Mouse (Mus musculus) midbrain, postnatal 0 days (tissue): ENCODE data around the gene Chad. TPM values are rescaled to one million over a fixed set of nuclear protein-coding genes. Genes with fewer than 3 reads are reported as not detected.
A peak's percentile ranks its signal among the peaks of the same experiment; 100 is the strongest.

Experiments
- ATAC-seq: fragments of 200-750 bp; cut with Nextera tagmentation; 2 replicates; pipeline ENCODE4 v1.8.0; 2017; ENCODE audit warnings: moderate number of reproducible peaks, mild to moderate bottlenecking, moderate TSS enrichment, moderate library complexity; ENCODE audit not compliant: low FRiP score
- DNase-seq: peaks from one replicate; pipeline ENCODE4 v3.0.0-alpha.2; 2015; ENCODE audit warnings: low spot score
- H3K27ac ChIP-seq: fragments of 300-500 bp; sonication (generic); 2 replicates; pipeline ENCODE4 v1.5.1; 2014; ENCODE audit warnings: low read depth, mild to moderate bottlenecking, low read length, mixed read lengths
- H3K27me3 ChIP-seq: fragments of 300-500 bp; sonication (generic); 2 replicates; pipeline ENCODE4 v1.6.1; 2014; ENCODE audit warnings: low read length, control low read depth, mixed read lengths; ENCODE audit not compliant: insufficient read depth
- H3K36me3 ChIP-seq: fragments of 300-500 bp; sonication (generic); 2 replicates; pipeline ENCODE4 v1.6.1; 2014; ENCODE audit warnings: low read length, control low read depth, mixed read lengths; ENCODE audit not compliant: insufficient read depth
- H3K4me1 ChIP-seq: fragments of 300-500 bp; sonication (generic); 2 replicates; pipeline ENCODE4 v1.6.1; 2014; ENCODE audit warnings: mild to moderate bottlenecking, control low read depth, antibody characterized with exemption, low read length, mixed read lengths; ENCODE audit not compliant: insufficient read depth
- H3K4me2 ChIP-seq: fragments of 300-500 bp; sonication (generic); 2 replicates; pipeline ENCODE4 v1.6.1; 2014; ENCODE audit warnings: low read depth, mild to moderate bottlenecking, low read length, mixed read lengths; ENCODE audit not compliant: poor library complexity, severe bottlenecking
- H3K4me3 ChIP-seq: fragments of 300-500 bp; sonication (generic); 2 replicates; pipeline ENCODE4 v1.5.1; 2014; ENCODE audit warnings: low read depth, mild to moderate bottlenecking, low read length, moderate library complexity
- H3K9ac ChIP-seq: fragments of 300-500 bp; sonication (generic); replicated peaks from 2 replicates; pipeline ENCODE4 v1.6.1; 2014; ENCODE audit warnings: mild to moderate bottlenecking, low read length, moderate library complexity, mixed read lengths; ENCODE audit not compliant: poor library complexity, severe bottlenecking
- H3K9me3 ChIP-seq: fragments of 300-500 bp; sonication (generic); 2 replicates; pipeline ENCODE4 v1.6.1; 2016; ENCODE audit warnings: low read length, control low read depth
- CTCF ChIP-seq: IDR thresholded peaks from 2 replicates; pipeline ENCODE4 v1.5.1; 2016; ENCODE audit warnings: antibody characterized with exemption, mild to moderate bottlenecking
- WGBS: fragments of 180-500 bp; shearing (Covaris S2); extraction: QIAGEN DNeasy Blood & Tissue Kit; methylation state at CpG from one replicate; pipeline ENCODE4 v1.1.7; 2014; 5-methylcytosine and 5-hydroxymethylcytosine counted together
- polyA plus RNA-seq: library from polyadenylated mRNA; unstranded; fragments of >200 nt; fragmentation: Nextera tagmentation; extraction: Ambion mirVana; gene quantifications from 2 replicates; pipeline ENCODE4 v1.2.1, GENCODE M21; 2015
- total RNA-seq: library from RNA; depleted of rRNA; stranded (reverse); fragments of >200 nt; gene quantifications from 2 replicates; pipeline ENCODE4 v1.2.3, GENCODE M21; 2014; rRNA removed

Chad gene
- total and polyA plus RNA-seq, 2 experiments from 2014 or later = 0.11 to 0.85 TPM

- WGBS = 12% methylated on average over 4 of the region's 4 CpGs
- peak; percentile 22 for DNase-seq
Measured at GRCm38 (mm10) chr11:94615494-94615893, 50.6 kb downstream of the Chad start.

GRCm38 (mm10) chr11:94617646-94618045, 52.8 kb downstream of the Chad start:
- H3K4me2 ChIP-seq = no peak overlapping the region
- ATAC-seq (no peak), DNase-seq (no peak)
- TF ChIP-seq CTCF = no peak
- no peak overlapping the region for H3K27ac ChIP-seq
- no peak overlapping the region for H3K4me3 ChIP-seq
- no peaks in the 10 kb centered on the region for H3K4me1 ChIP-seq
- no peaks in the 10 kb centered on the region for H3K9me3 ChIP-seq
- no peak overlapping the region for H3K9ac ChIP-seq
- no peaks in the 10 kb centered on the region; the same call in 1 of the 2 replicates for H3K27me3 ChIP-seq
- 93% methylated on average over 2 of the region's 2 CpGs for WGBS
- H3K36me3 ChIP-seq = no peaks in the 10 kb centered on the region

More at GRCm38 (mm10) chr11:94615494-94615893, 50.6 kb downstream of the Chad start:
- H3K9me3 ChIP-seq = no peaks in the 10 kb centered on the region
- no peak for ATAC-seq
- TF ChIP-seq CTCF = no peak
- H3K9ac ChIP-seq = no peak overlapping the region
- no peak overlapping the region for H3K4me3 ChIP-seq
- H3K27me3 ChIP-seq = no peaks in the 10 kb centered on the region; the same call in 1 of the 2 replicates
- H3K4me2 ChIP-seq = no peak overlapping the region
- H3K36me3 ChIP-seq = no peaks in the 10 kb centered on the region
- H3K27ac ChIP-seq = no peak overlapping the region
- no peaks in the 10 kb centered on the region for H3K4me1 ChIP-seq

Other genes with a start within 250 kb of the Chad start
- gene Luc7l3, start 243.1 kb upstream of the Chad start, total RNA-seq = 47.5 and 87.1 TPM in 2 replicates
- 100 and 124 TPM in 2 replicates for gene Luc7l3, start 243.1 kb upstream of the Chad start, polyA plus RNA-seq
- 41.7 and 49.5 TPM in 2 replicates for gene Ankrd40, start 237.0 kb upstream of the Chad start, total RNA-seq
- gene Ankrd40, start 237.0 kb upstream of the Chad start, polyA plus RNA-seq = 11.9 and 12.8 TPM in 2 replicates
- 1.7 and 3.6 TPM in 2 replicates for gene Abcc3, start 172.1 kb upstream of the Chad start, total RNA-seq
- 0.72 and 0.99 TPM in 2 replicates for gene Abcc3, start 172.1 kb upstream of the Chad start, polyA plus RNA-seq
- 94.6 and 131 TPM in 2 replicates for gene Cacna1g, start 90.8 kb upstream of the Chad start, total RNA-seq
- gene Cacna1g, start 90.8 kb upstream of the Chad start, polyA plus RNA-seq = 13.0 and 13.2 TPM in 2 replicates
- 0.93 and 6.5 TPM in 2 replicates for gene Spata20, start 78.9 kb upstream of the Chad start, total RNA-seq
- gene Spata20, start 78.9 kb upstream of the Chad start, polyA plus RNA-seq = 1.2 and 1.3 TPM in 2 replicates
- gene Epn3, start 65.1 kb upstream of the Chad start, total RNA-seq = 1.1 and 5.0 TPM in 2 replicates
- gene Epn3, start 65.1 kb upstream of the Chad start, polyA plus RNA-seq = 0.92 and 1.4 TPM in 2 replicates
- 3.2 and 4.4 TPM in 2 replicates for gene Mycbpap, start 43.3 kb upstream of the Chad start, total RNA-seq
- 1.2 and 2.0 TPM in 2 replicates for gene Mycbpap, start 43.3 kb upstream of the Chad start, polyA plus RNA-seq
- gene Rsad1, start 15.8 kb upstream of the Chad start, total RNA-seq = 12.6 and 19.5 TPM in 2 replicates
- 11.5 and 13.5 TPM in 2 replicates for gene Rsad1, start 15.8 kb upstream of the Chad start, polyA plus RNA-seq
- 3.9 and 6.6 TPM in 2 replicates for gene Acsf2, start 36.8 kb downstream of the Chad start, total RNA-seq
- 1.7 and 1.9 TPM in 2 replicates for gene Acsf2, start 36.8 kb downstream of the Chad start, polyA plus RNA-seq
- 128 and 129 TPM in 2 replicates for gene Lrrc59, start 64.7 kb downstream of the Chad start, total RNA-seq
- gene Lrrc59, start 64.7 kb downstream of the Chad start, polyA plus RNA-seq = 135 and 137 TPM in 2 replicates
- 42.5 and 49.5 TPM in 2 replicates for gene Mrpl27, start 88.7 kb downstream of the Chad start, total RNA-seq
- 162 and 169 TPM in 2 replicates for gene Mrpl27, start 88.7 kb downstream of the Chad start, polyA plus RNA-seq
- gene Eme1, start 88.9 kb downstream of the Chad start, total RNA-seq = 0.28 and 0.49 TPM in 2 replicates
- gene Eme1, start 88.9 kb downstream of the Chad start, polyA plus RNA-seq = 0.75 and 0.82 TPM in 2 replicates
- gene Xylt2, start 112.5 kb downstream of the Chad start, total RNA-seq = 38.4 and 45.8 TPM in 2 replicates
- gene Xylt2, start 112.5 kb downstream of the Chad start, polyA plus RNA-seq = 10.2 and 12.5 TPM in 2 replicates
- gene Gm11541, start 139.5 kb downstream of the Chad start, total RNA-seq = 0.22 TPM in 1 of 2 replicates, not detected in the other
- gene Gm11541, start 139.5 kb downstream of the Chad start, polyA plus RNA-seq = not detected in 2 replicates
- 1.1 TPM in 1 of 2 replicates, not detected in the other for gene Cdc34b, start 176.7 kb downstream of the Chad start, total RNA-seq
- 0.14 TPM in 1 of 2 replicates, not detected in the other for gene Cdc34b, start 176.7 kb downstream of the Chad start, polyA plus RNA-seq
- not detected in 2 replicates for gene Tmem92, start 217.7 kb downstream of the Chad start, total RNA-seq
- gene Tmem92, start 217.7 kb downstream of the Chad start, polyA plus RNA-seq = not detected in 2 replicates